Mouse (Mus musculus): Measurements from ENCODE around the gene Gm13278. TPM values are rescaled to one million over a fixed set of nuclear protein-coding genes. Genes with fewer than 3 reads are reported as not detected.
"Not testable (repeated sequence)": the region's sequence is repeated elsewhere in the genome, so short reads cannot be mapped to it uniquely, and the experiment has no call there.

Gm13278 gene
- polyA plus RNA-seq, 1 experiment from 2014 or later, result not detected

DNA sequence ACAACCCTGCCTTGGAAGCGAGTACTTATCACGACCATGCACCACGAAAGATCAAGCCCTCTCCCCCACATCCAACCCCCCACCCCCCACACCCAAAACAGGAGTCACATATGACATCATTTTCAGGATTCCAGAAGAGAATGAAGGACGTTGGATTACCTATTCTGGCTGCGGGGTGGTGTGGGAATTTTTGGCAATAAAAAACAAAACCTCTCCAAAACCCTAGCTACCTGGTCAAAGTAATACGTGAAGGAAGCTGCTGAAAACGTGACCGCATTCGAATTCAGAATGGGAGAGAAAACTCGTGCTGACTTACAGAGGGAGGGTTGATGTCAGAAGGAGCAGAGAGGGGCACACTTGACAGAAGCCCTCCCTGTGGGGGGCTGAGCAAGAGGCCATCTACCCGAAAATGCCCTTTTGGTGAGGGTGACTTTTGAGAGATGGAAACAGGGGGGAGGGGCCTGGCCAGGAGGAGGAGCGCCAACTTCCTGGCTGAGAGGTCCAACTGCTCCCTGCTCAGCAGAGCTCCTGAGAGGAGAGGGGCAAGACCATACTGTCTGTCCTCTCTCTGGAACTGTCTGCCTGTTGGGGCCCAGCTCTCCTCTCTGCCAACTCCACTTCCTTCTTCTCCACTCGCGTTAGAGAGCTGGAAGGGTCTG is 31.6 kb upstream of the Gm13278 start, which contains the start of gene Gm13283:
Gm13283 (plus strand) TSS at position 510 of the 659 bp plus-strand sequence.
- 39% methylated on average over 6 of the region's 14 CpGs for WGBS
- DNase-seq (ENCODE audit: low spot score); H3K27me3 ChIP-seq (ENCODE audit: control insufficient read depth, insufficient read depth, low read length): not testable (repeated sequence)

DNA sequence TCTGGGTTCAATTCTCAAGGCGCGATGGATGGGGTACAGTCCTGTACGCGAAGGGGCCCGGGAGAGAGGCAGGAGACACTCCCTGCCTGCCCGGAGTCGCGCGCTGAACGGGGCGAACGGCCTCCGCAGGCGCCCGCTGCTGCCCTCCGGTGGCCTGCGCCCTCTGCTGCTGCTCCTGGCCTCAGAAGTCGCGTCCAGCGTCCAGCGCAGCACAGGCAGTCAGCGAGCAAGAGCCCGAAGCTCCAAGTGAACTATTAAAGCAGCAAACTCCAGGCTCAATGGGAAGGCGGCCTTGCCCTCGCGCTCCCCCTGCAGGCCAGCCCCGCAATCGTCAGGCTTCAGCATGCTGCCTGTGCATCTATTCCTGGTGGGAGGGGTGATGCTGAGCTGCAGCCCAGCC is 30.9 kb upstream of the Gm13278 start:
- not testable (repeated sequence) for H3K4me1 ChIP-seq (replicated peaks; ENCODE audit: control insufficient read depth, insufficient read depth, low read length); H3K9ac ChIP-seq (ENCODE audit: low read depth, low read length); H3K27ac ChIP-seq (ENCODE audit: low read depth, low read length); ATAC-seq (ENCODE audit: low FRiP score); H3K27me3 ChIP-seq (ENCODE audit: control insufficient read depth, insufficient read depth, low read length); H3K9me3 ChIP-seq (ENCODE audit: control insufficient read depth, low read length); H3K36me3 ChIP-seq (ENCODE audit: control insufficient read depth, insufficient read depth, low read length)
- peak overlapping the region; percentile 29 for H3K4me2 ChIP-seq (replicated peaks; ENCODE audit: low read depth, low read length)
- DNase-seq (ENCODE audit: low spot score), result peak; percentile 66
- WGBS, result 1% methylated on average over 11 of the region's 28 CpGs
- H3K4me3 ChIP-seq (ENCODE audit: low read depth, low read length), result 0 out of 2 replicates have a peak overlapping the region, but pooled peaks have one; percentile 13

More for the DNA sequence above, 31.6 kb upstream of the Gm13278 start, which contains the start of gene Gm13283:
- not testable (repeated sequence) for H3K4me1 ChIP-seq (replicated peaks; ENCODE audit: control insufficient read depth, insufficient read depth, low read length); ATAC-seq (ENCODE audit: low FRiP score); H3K27ac ChIP-seq (ENCODE audit: low read depth, low read length); H3K36me3 ChIP-seq (ENCODE audit: control insufficient read depth, insufficient read depth, low read length); H3K9ac ChIP-seq (ENCODE audit: low read depth, low read length); H3K9me3 ChIP-seq (ENCODE audit: control insufficient read depth, low read length)
- Histone ChIP-seq H3K4me2 (replicated peaks; ENCODE audit: low read depth, low read length) (peak within 1 kb of the TSS; percentile 29), H3K4me3 (ENCODE audit: low read depth, low read length) (0 out of 2 replicates have a peak within 1 kb of the TSS, but pooled peaks have one; percentile 13)

- not testable (repeated sequence) for H3K4me3 ChIP-seq (ENCODE audit: low read depth, low read length); H3K27ac ChIP-seq (ENCODE audit: low read depth, low read length); H3K9me3 ChIP-seq (ENCODE audit: control insufficient read depth, low read length); H3K4me2 ChIP-seq (replicated peaks; ENCODE audit: low read depth, low read length); ATAC-seq (ENCODE audit: low FRiP score); DNase-seq (ENCODE audit: low spot score); H3K4me1 ChIP-seq (replicated peaks; ENCODE audit: control insufficient read depth, insufficient read depth, low read length); H3K36me3 ChIP-seq (ENCODE audit: control insufficient read depth, insufficient read depth, low read length); H3K27me3 ChIP-seq (ENCODE audit: control insufficient read depth, insufficient read depth, low read length); H3K9ac ChIP-seq (ENCODE audit: low read depth, low read length)
- 73% methylated on average over 6 of the region's 8 CpGs for WGBS
Observed at GRCm38 (mm10) chr4:88761776-88762175, 29.6 kb upstream of the Gm13278 start.

DNA sequence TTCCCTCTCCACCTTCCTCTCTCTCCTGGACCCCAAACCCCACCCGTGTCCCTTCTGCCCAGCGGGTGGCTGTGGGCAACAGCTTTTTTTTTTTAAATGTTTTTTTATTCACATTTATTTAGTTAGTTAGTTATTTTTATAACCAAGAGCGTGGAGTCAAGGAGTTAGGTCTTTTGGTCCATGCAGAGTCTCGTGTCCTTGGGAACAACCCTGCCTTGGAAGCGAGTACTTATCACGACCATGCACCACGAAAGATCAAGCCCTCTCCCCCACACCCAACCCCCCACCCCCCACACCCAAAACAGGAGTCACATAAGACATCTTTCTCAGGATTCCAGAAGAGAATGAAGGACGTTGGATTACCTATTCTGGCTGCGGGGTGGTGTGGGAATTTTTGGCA is 29.0 kb upstream of the Gm13278 start:
- H3K4me1 ChIP-seq (replicated peaks; ENCODE audit: control insufficient read depth, insufficient read depth, low read length); H3K27me3 ChIP-seq (ENCODE audit: control insufficient read depth, insufficient read depth, low read length); H3K4me3 ChIP-seq (ENCODE audit: low read depth, low read length); ATAC-seq (ENCODE audit: low FRiP score); H3K4me2 ChIP-seq (replicated peaks; ENCODE audit: low read depth, low read length); DNase-seq (ENCODE audit: low spot score); H3K9ac ChIP-seq (ENCODE audit: low read depth, low read length); H3K36me3 ChIP-seq (ENCODE audit: control insufficient read depth, insufficient read depth, low read length); H3K9me3 ChIP-seq (ENCODE audit: control insufficient read depth, low read length); H3K27ac ChIP-seq (ENCODE audit: low read depth, low read length): not testable (repeated sequence)
- WGBS, result 49% methylated on average over 8 of the region's 9 CpGs

DNA sequence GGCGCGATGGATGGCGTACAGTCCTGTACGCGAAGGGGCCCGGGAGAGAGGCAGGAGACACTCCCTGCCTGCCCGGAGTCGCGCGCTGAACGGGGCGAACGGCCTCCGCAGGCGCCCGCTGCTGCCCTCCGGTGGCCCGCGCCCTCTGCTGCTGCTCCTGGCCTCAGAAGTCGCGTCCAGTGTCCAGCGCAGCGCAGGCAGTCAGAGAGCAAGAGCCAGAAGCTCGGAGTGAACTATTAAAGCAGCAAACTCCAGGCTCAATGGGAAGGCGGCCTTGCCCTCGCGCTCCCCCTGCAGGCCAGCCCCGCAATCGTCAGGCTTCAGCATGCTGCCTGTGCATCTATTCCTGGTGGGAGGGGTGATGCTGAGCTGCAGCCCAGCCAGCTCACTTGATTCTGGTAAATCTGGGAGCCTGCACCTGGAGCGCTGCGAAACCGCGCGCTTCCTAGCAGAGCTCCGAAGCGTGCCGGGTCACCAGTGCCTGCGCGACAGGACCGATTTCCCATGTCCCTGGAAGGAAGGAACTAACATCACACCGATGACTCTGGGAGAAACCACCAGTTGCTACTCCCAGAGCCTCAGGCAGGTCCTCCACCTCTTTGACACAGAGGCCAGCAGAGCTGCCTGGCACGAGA is 27.8 kb upstream of the Gm13278 start:
- not testable (repeated sequence) for H3K27me3 ChIP-seq (ENCODE audit: control insufficient read depth, insufficient read depth, low read length); ATAC-seq (ENCODE audit: low FRiP score)
- H3K4me3 ChIP-seq (ENCODE audit: low read depth, low read length), result peak overlapping the region; percentile 18; the same call in 1 of the 2 replicates

GRCm38 (mm10) chr4:88773534-88773933 is 17.8 kb upstream of the Gm13278 start, which contains the start of gene Gm13290:
Gene Gm13290 (plus strand): TSS chr4:88773834.
- not testable (repeated sequence) for H3K36me3 ChIP-seq (ENCODE audit: control insufficient read depth, insufficient read depth, low read length); DNase-seq (ENCODE audit: low spot score); H3K4me1 ChIP-seq (replicated peaks; ENCODE audit: control insufficient read depth, insufficient read depth, low read length); H3K9ac ChIP-seq (ENCODE audit: low read depth, low read length); H3K27ac ChIP-seq (ENCODE audit: low read depth, low read length); H3K27me3 ChIP-seq (ENCODE audit: control insufficient read depth, insufficient read depth, low read length); H3K4me3 ChIP-seq (ENCODE audit: low read depth, low read length); ATAC-seq (ENCODE audit: low FRiP score); H3K4me2 ChIP-seq (replicated peaks; ENCODE audit: low read depth, low read length); H3K9me3 ChIP-seq (ENCODE audit: control insufficient read depth, low read length)
- WGBS, result no CpG with 5 or more reads among the region's 32 CpGs

More for the DNA sequence above, 27.8 kb upstream of the Gm13278 start:
- not testable (repeated sequence) for H3K4me1 ChIP-seq (replicated peaks; ENCODE audit: control insufficient read depth, insufficient read depth, low read length); H3K27ac ChIP-seq (ENCODE audit: low read depth, low read length); H3K9ac ChIP-seq (ENCODE audit: low read depth, low read length); H3K36me3 ChIP-seq (ENCODE audit: control insufficient read depth, insufficient read depth, low read length); H3K9me3 ChIP-seq (ENCODE audit: control insufficient read depth, low read length)
- H3K4me2 ChIP-seq (replicated peaks; ENCODE audit: low read depth, low read length), result peak overlapping the region; percentile 39
- 4% methylated on average over 23 of the region's 42 CpGs for WGBS
- peak; percentile 56 for DNase-seq (ENCODE audit: low spot score)

DNA sequence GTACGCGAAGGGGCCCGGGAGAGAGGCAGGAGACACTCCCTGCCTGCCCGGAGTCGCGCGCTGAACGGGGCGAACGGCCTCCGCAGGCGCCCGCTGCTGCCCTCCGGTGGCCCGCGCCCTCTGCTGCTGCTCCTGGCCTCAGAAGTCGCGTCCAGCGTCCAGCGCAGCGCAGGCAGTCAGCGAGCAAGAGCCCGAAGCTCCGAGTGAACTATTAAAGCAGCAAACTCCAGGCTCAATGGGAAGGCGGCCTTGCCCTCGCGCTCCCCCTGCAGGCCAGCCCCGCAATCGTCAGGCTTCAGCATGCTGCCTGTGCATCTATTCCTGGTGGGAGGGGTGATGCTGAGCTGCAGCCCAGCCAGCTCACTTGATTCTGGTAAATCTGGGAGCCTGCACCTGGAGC is 14.7 kb upstream of the Gm13278 start, which contains the start of gene Gm13289:
Gm13289 (plus strand) TSS at position 301 of the 400 bp plus-strand sequence.
- not testable (repeated sequence) for H3K9me3 ChIP-seq (ENCODE audit: control insufficient read depth, low read length); H3K4me3 ChIP-seq (ENCODE audit: low read depth, low read length); H3K4me2 ChIP-seq (replicated peaks; ENCODE audit: low read depth, low read length); H3K27me3 ChIP-seq (ENCODE audit: control insufficient read depth, insufficient read depth, low read length); H3K27ac ChIP-seq (ENCODE audit: low read depth, low read length); DNase-seq (ENCODE audit: low spot score); ATAC-seq (ENCODE audit: low FRiP score); H3K36me3 ChIP-seq (ENCODE audit: control insufficient read depth, insufficient read depth, low read length); H3K4me1 ChIP-seq (replicated peaks; ENCODE audit: control insufficient read depth, insufficient read depth, low read length); H3K9ac ChIP-seq (ENCODE audit: low read depth, low read length)
- WGBS, result no CpG with 5 or more reads among the region's 29 CpGs

- ATAC-seq (ENCODE audit: low FRiP score); H3K4me2 ChIP-seq (replicated peaks; ENCODE audit: low read depth, low read length); H3K4me3 ChIP-seq (ENCODE audit: low read depth, low read length); H3K27ac ChIP-seq (ENCODE audit: low read depth, low read length); H3K27me3 ChIP-seq (ENCODE audit: control insufficient read depth, insufficient read depth, low read length); H3K9ac ChIP-seq (ENCODE audit: low read depth, low read length); H3K36me3 ChIP-seq (ENCODE audit: control insufficient read depth, insufficient read depth, low read length); H3K4me1 ChIP-seq (replicated peaks; ENCODE audit: control insufficient read depth, insufficient read depth, low read length); DNase-seq (ENCODE audit: low spot score); H3K9me3 ChIP-seq (ENCODE audit: control insufficient read depth, low read length): not testable (repeated sequence)
- WGBS, result no CpG with 5 or more reads among the region's 29 CpGs
Observed at GRCm38 (mm10) chr4:88779550-88779949, 11.8 kb upstream of the Gm13278 start, which contains the start of gene Gm13272. Gene Gm13272 (plus strand): TSS chr4:88779850.
